ENCODE assay signal across 9 mouse cellular contexts in genomic region chr7:98672241-98672955, GRCm38 (mm10). TPM values are rescaled to one million over a fixed set of nuclear protein-coding genes. Genes with fewer than 3 reads are reported as not detected.
DNase-seq lines count a peak whose midpoint lies in the region; ATAC-seq lines count a peak whose summit lies in the region.
"Had no signal": no experiment of that assay in that cellular context is flagged by ENCODE, and none has a peak within 500 bp of the region (broad histone marks: within the 10 kb centered on the region; RNA-seq: fewer than 3 reads in every experiment).

No protein-coding gene starts in this region.

- no peak overlapping the region for H3K9ac ChIP-seq in hindbrain, embryonic 13.5 days
- H3K9ac ChIP-seq in limb, embryonic 11.5 days (ENCODE audit: low read length): no peak overlapping the region
- H3K9ac ChIP-seq: neural tube, embryonic 13.5 days had no signal

- H3K27me3 ChIP-seq in hindbrain, embryonic 10.5 days (ENCODE audit: insufficient read depth, poor library complexity, severe bottlenecking): no peaks in the 10 kb centered on the region
- H3K27me3 ChIP-seq in hindbrain, embryonic 13.5 days: no peaks in the 10 kb centered on the region
- no peaks in the 10 kb centered on the region for H3K27me3 ChIP-seq in limb, embryonic 11.5 days (ENCODE audit: control insufficient read depth, insufficient read depth, low read length)
- H3K27me3 ChIP-seq: neural tube, embryonic 13.5 days had no signal

- H3K4me2 ChIP-seq in hindbrain, embryonic 13.5 days: no peak overlapping the region
- H3K4me2 ChIP-seq in limb, embryonic 11.5 days (ENCODE audit: low read depth, severe bottlenecking): no peak overlapping the region; the same call in 1 of the 2 replicates
- H3K4me2 ChIP-seq: neural tube, embryonic 13.5 days had no signal

- 70% methylated on average over 11 of the region's 11 CpGs for WGBS in hindbrain, embryonic 10.5 days
- WGBS in hindbrain, embryonic 13.5 days: 65% methylated on average over 11 of the region's 11 CpGs
- 41% methylated on average over 11 of the region's 11 CpGs for WGBS in limb, embryonic 11.5 days

- H3K4me1 ChIP-seq in hindbrain, embryonic 10.5 days (replicated peaks): peaks cover 29% of the 10 kb centered on the region
- peaks cover 8% of the 10 kb centered on the region for H3K4me1 ChIP-seq in hindbrain, embryonic 13.5 days (replicated peaks)
- peaks cover 17% of the 10 kb centered on the region for H3K4me1 ChIP-seq in limb, embryonic 11.5 days (ENCODE audit: control insufficient read depth, insufficient read depth, low read length)

- H3K4me3 ChIP-seq in hindbrain, embryonic 10.5 days: no peak overlapping the region
- H3K4me3 ChIP-seq in hindbrain, embryonic 13.5 days: no peak overlapping the region
- H3K4me3 ChIP-seq in limb, embryonic 11.5 days (ENCODE audit: low read depth, low read length): no peak overlapping the region
- H3K4me3 ChIP-seq: neural tube, embryonic 13.5 days had no signal

- DNase-seq in hindbrain, embryonic 10.5 days (ENCODE audit: low spot score): peak; percentile 62
- DNase-seq in NIH3T3 (ENCODE audit: low read depth): peak; percentile 51
- peak; percentile 78 for DNase-seq in gastrocnemius, postnatal 25 days
- DNase-seq in limb, embryonic 11.5 days (ENCODE audit: low spot score): peak; percentile 69
- no peak for DNase-seq in thymus, postnatal 4 days
- no peak for DNase-seq in cerebellum, adult 11 months
- no peak for DNase-seq in ovary, adult 18-20 months (ENCODE audit: low spot score)

- no peak for ATAC-seq in hindbrain, embryonic 13.5 days (ENCODE audit: low FRiP score)
- peak; percentile 76; the same call in 1 of the 2 replicates for ATAC-seq in limb, embryonic 11.5 days (ENCODE audit: insufficient number of reproducible peaks, low FRiP score, low TSS enrichment, low read depth)

- H3K36me3 ChIP-seq in hindbrain, embryonic 10.5 days: no peaks in the 10 kb centered on the region
- no peaks in the 10 kb centered on the region for H3K36me3 ChIP-seq in hindbrain, embryonic 13.5 days
- no peaks in the 10 kb centered on the region for H3K36me3 ChIP-seq in limb, embryonic 11.5 days (ENCODE audit: control insufficient read depth, insufficient read depth, low read length)
- H3K36me3 ChIP-seq: neural tube, embryonic 13.5 days had no signal

- H3K9me3 ChIP-seq in hindbrain, embryonic 10.5 days: no peaks in the 10 kb centered on the region
- H3K9me3 ChIP-seq in hindbrain, embryonic 13.5 days: no peaks in the 10 kb centered on the region
- H3K9me3 ChIP-seq in limb, embryonic 11.5 days (ENCODE audit: control insufficient read depth, low read length): no peaks in the 10 kb centered on the region
- H3K9me3 ChIP-seq: neural tube, embryonic 13.5 days had no signal

- peak overlapping the region; percentile 50 for H3K27ac ChIP-seq in hindbrain, embryonic 10.5 days
- H3K27ac ChIP-seq in hindbrain, embryonic 13.5 days: no peak overlapping the region
- H3K27ac ChIP-seq in limb, embryonic 11.5 days (replicated peaks; ENCODE audit: low read depth, low read length): peak overlapping the region; percentile 60
- H3K27ac ChIP-seq: neural tube, embryonic 13.5 days had no signal

RNA-seq across cellular contexts. Expression of gene Emsy, which starts 15.8 kb away (rescaled TPM):
- 37.8 and 38.5 TPM in 2 replicates for polyA plus RNA-seq in hindbrain, embryonic 10.5 days (2016; fragmentation: Nextera tagmentation; extraction: Ambion mirVana)
- polyA plus RNA-seq in hindbrain, embryonic 13.5 days (2015; fragmentation: Nextera tagmentation; extraction: Ambion mirVana): 35.0 and 36.2 TPM in 2 replicates
- 10 to 100 TPM; 18.6 to 19.3 TPM for total RNA-seq in gastrocnemius, postnatal 25 days (2021)
- polyA plus RNA-seq in limb, embryonic 11.5 days (2014; fragmentation: Nextera tagmentation; extraction: Ambion mirVana): 64.3 and 72.9 TPM in 2 replicates

RNA-seq across cellular contexts. Expression of gene Thap12, which starts 30.5 kb away (rescaled TPM):
- polyA plus RNA-seq in hindbrain, embryonic 10.5 days (2016; fragmentation: Nextera tagmentation; extraction: Ambion mirVana): 57.4 and 63.7 TPM in 2 replicates
- polyA plus RNA-seq in hindbrain, embryonic 13.5 days (2015; fragmentation: Nextera tagmentation; extraction: Ambion mirVana): 45.9 and 49.4 TPM in 2 replicates
- total RNA-seq in gastrocnemius, postnatal 25 days (2021): 100 to 1,000 TPM in 1 of 2 experiments, 10 to 100 TPM in 1; 80.3 to 106 TPM
- 78.3 and 87.2 TPM in 2 replicates for polyA plus RNA-seq in limb, embryonic 11.5 days (2014; fragmentation: Nextera tagmentation; extraction: Ambion mirVana)

Comparison
In these comparisons a context has a peak if more than half of its experiments do, and no peak if none do; other contexts are left out.
1. DNase-seq: peak in hindbrain, embryonic 10.5 days (single experiment), NIH3T3 (single experiment), gastrocnemius, postnatal 25 days (single experiment) and limb, embryonic 11.5 days (single experiment); none in thymus, postnatal 4 days (single experiment), cerebellum, adult 11 months (single experiment) and ovary, adult 18-20 months (single experiment).